Mouse (Mus musculus) cerebellum, adult 18-20 months (tissue): ENCODE data around the gene Rps15.

ENCODE experiments used
- DNase-seq, 2 experiments: peaks; one replicate each; pipeline ENCODE4 v3.0.0; 2021

The Rps15 gene

GRCm38 (mm10) chr10:80293325-80293724 lies 1.1 kb downstream of the Rps15 start:
- DNase-seq, result no peak

- no peak for DNase-seq
Observed at GRCm38 (mm10) chr10:80294311-80294710, 2.1 kb downstream of the Rps15 start.

GRCm38 (mm10) chr10:80294788-80295303 lies 2.6 kb downstream of the Rps15 start:
- DNase-seq, result peak in 1 of 2 experiments; percentile 27

- peak; percentile 81 to 88 for DNase-seq
Observed at GRCm38 (mm10) chr10:80295618-80296425, 3.6 kb downstream of the Rps15 start, which contains the start of gene Apc2. Apc2 (plus strand) TSS chr10:80295977.

GRCm38 (mm10) chr10:80296824-80297223 lies 4.6 kb downstream of the Rps15 start:
- peak in 1 of 2 experiments; percentile 44 for DNase-seq

GRCm38 (mm10) chr10:80297526-80298133 lies 5.4 kb downstream of the Rps15 start:
- DNase-seq, result peak in 1 of 2 experiments; percentile 40

- peak; percentile 95 to 97 for DNase-seq
Observed at GRCm38 (mm10) chr10:80298571-80299281, 6.5 kb downstream of the Rps15 start.

GRCm38 (mm10) chr10:80299301-80299700 lies 7.0 kb downstream of the Rps15 start:
- DNase-seq, result no peak

GRCm38 (mm10) chr10:80299824-80300223 lies 7.6 kb downstream of the Rps15 start:
- DNase-seq, result peak in 1 of 2 experiments; percentile 43

GRCm38 (mm10) chr10:80300672-80301181 lies 8.5 kb downstream of the Rps15 start:
- peak in 1 of 2 experiments; percentile 40 for DNase-seq

GRCm38 (mm10) chr10:80301256-80302081 lies 9.2 kb downstream of the Rps15 start:
- peak in 1 of 2 experiments; percentile 46 for DNase-seq

- peak in 1 of 2 experiments; percentile 43 for DNase-seq
Observed at GRCm38 (mm10) chr10:80302082-80302355, 9.8 kb downstream of the Rps15 start.

- DNase-seq, result peak; percentile 58
Observed at GRCm38 (mm10) chr10:80302471-80302881, 10.2 kb downstream of the Rps15 start.

GRCm38 (mm10) chr10:80304458-80304857 lies 12.2 kb downstream of the Rps15 start:
- no peak for DNase-seq

- DNase-seq, result peak; percentile 15 to 33
Observed at GRCm38 (mm10) chr10:80304862-80305261, 12.6 kb downstream of the Rps15 start.

GRCm38 (mm10) chr10:80311560-80311959 lies 19.3 kb downstream of the Rps15 start:
- DNase-seq, result peak; percentile 45 to 53

GRCm38 (mm10) chr10:80312586-80313504 lies 20.6 kb downstream of the Rps15 start:
- peak; percentile 53 to 64 for DNase-seq

- peak; percentile 67 to 72 for DNase-seq
Observed at GRCm38 (mm10) chr10:80313627-80314201, 21.5 kb downstream of the Rps15 start.

- DNase-seq, result peak in 1 of 2 experiments; percentile 18
Observed at GRCm38 (mm10) chr10:80314494-80315001, 22.3 kb downstream of the Rps15 start.

GRCm38 (mm10) chr10:80315315-80315714 lies 23.1 kb downstream of the Rps15 start:
- DNase-seq, result no peak
